Mouse (Mus musculus): Measurements from ENCODE around the gene Glod4.
A peak's percentile ranks its signal among the peaks of the same experiment; 100 is the strongest.

The Glod4 gene

GRCm38 (mm10) chr11:76144386-76144785, 99.1 kb downstream of the Glod4 start:
- DNase-seq: no peak

DNA sequence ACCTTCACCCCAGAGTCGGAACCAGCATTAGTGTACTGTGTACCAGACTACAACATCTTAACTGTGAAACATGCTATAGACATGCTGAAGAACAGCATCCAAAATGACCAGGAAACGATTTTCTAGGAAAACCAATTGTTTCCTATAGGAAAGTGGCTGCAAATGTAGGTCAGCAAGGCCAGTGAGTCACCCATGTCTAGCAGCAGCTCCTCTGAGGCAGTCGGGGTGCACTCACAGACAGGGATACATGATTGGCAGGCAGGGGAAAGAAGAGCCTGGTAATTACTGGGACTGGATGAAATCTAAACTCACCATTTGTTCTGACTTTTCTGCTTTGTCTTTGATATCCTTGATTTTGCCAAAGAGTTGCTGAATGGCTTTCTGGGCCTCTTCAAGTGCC, 105.5 kb downstream of the Glod4 start:
- no peak for DNase-seq

DNA sequence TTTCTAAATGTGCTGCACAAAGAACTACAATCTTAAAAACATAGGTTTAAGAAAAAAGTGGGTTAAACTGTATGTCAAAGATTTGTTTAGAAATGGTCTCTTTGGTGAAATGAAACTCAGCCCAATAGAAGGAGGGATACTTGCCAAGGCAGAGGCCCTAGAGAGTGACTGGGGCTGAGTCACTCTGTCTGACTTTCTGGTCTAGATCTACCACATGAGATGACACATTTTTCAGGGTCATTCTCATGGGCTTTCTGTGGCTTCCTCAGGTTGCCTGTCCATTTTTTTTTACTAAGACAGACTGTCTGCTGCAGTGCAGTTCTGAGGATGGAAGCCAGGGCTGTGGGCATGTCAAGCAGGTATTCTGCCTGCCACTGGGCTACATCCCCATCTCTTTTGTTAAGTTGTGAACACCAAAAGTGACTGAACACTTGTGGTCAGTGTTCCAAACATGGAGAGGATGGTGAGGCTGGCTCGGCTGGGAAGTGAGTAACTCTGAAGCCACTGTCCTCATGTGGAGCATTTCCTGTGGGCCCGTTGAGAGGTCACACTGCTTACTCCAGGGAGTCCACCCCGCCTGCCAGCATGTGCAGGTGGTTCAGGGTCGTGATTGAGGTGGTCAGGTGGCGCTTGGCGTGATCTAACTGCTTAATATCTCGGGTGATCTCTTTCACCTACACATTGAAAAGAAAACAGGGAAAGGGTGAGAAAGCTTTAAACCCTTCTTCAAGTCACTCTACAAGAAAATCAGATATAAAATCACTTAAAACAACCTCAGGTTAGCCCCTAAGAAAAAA, 107.7 kb downstream of the Glod4 start:
- DNase-seq: no peak

GRCm38 (mm10) chr11:76130859-76131258, 112.7 kb downstream of the Glod4 start:
- no peak for DNase-seq

- no peak for DNase-seq
Measured at GRCm38 (mm10) chr11:76125386-76125785, 118.1 kb downstream of the Glod4 start.

- no peak for DNase-seq
Measured at GRCm38 (mm10) chr11:76123517-76123916, 120.0 kb downstream of the Glod4 start.

- no peak for DNase-seq
Measured at GRCm38 (mm10) chr11:76122571-76122970, 121.0 kb downstream of the Glod4 start.

GRCm38 (mm10) chr11:76121086-76121485, 122.4 kb downstream of the Glod4 start:
- DNase-seq: no peak

GRCm38 (mm10) chr11:76120407-76120901, 123.1 kb downstream of the Glod4 start:
- peak; percentile 60 for DNase-seq

DNA sequence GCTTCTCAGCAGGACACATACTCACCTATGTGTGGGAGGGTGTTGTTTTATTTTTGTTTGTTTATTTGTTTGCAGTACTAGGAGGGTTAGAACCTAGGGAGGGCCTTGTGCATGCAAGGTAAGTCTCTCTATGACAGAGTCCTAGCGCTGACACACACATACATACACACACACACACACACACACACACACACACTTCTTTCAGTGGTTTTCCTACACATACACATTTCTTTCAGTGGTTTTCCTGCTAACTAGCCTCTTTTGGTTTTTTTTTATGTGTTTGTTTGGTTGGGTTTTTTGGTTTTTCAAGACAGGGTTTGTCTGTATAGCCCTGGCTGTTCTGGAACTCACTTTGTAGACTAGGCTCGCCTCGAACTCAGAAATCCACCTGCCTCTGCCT, 133.1 kb downstream of the Glod4 start:
- DNase-seq: no peak

DNA sequence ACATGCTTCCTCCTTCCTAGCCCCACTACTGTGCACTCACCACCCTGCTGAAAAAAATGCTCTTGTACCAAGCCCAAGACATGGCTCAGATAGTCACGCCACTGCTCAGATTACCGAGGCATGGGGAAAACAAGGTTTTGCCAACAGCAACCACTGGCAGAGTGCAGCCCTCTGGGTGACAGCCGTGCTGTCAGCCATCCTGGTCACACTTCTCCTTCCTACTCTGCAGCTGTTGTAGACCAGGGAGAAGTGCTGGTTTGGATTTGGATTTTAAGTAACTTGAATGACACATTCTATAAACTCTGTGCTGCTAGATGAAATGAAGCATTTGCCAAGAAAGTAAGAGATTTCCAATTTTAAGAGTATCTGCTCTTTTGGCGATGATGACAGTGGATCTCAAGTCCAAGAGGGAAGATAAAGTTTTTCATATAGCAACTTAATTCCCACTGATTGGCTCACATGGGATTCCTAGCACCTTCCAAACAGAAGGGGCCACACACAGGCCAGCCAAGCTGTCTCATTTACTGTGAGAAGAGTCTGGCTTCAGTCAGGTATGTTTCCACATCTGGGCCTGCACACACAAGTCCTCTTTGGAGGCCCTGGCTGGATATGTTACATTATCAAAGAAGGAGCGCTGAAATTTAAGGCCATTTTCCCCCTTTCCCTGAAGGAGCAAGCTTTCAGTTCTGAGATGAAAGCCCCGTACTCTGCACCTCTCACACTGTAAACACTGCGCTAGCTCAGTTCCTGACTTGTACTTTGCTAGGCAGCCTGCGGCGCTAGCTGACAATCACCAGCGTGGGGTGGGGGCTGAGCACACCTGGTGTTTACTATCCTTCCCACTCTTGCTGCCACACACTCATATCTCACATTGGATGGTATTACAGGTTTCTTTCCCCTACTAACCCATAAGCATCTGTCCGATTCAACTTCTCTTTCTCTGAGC, 136.7 kb downstream of the Glod4 start:
- no peak for DNase-seq

DNA sequence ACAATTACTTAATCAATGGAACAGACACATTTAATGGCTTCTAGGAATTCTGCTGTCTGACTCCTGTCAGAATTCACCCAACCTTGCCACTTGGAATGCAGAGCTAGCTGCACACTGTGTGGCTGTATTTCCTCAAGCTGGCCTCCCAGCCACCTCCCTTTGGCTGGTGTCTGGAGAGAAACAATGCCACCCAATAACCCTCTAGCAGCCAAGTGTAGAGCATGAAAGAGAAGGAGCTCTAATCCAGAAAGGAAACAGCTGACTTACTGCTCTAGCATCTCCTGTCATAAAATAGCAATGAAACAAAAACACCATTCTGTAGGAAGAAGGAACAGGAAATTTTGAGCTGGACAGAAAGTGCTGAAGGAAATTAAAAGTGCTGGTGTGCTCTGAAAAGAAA, 142.4 kb downstream of the Glod4 start:
- no peak for DNase-seq

DNA sequence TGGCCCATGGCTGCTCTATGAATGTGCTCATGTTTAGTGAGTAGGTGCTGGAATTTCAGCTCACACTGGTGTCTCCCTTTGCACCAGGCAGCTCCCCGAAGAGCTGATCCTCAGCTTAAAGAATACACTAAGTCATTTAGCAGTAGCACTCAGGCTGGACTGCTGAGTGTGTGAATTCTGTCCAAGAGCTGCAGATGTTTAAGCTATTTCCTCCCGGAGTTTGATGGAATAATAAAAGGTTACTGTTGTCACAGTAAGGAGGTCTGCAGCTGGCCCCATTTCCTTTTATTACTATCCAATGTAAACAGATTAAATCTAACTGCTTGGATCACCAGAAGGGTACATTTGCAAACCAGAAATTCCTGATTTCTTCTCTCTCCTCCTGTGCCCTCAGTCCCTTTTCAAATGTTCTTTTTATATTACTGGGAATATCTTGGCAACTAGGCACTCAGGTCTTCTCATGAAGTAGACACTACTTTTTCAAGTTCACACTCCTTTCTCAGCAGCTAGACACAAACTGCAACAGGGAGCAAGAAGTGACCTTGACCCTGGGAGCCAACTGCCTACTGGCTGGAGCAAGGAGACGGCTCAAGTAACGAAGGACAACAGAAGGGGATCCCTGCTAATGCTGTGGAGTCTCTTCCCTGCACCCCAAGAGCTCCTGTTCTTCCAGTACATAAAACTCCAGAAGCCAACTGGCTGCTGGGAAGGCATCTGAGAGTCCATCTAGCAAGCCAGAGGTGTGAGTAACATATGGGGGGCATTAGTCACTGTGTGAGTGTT, 144.1 kb downstream of the Glod4 start:
- DNase-seq: no peak

GRCm38 (mm10) chr11:76093610-76094009, 149.9 kb downstream of the Glod4 start:
- no peak for DNase-seq

- no peak for DNase-seq
Measured at GRCm38 (mm10) chr11:76089776-76090175, 153.7 kb downstream of the Glod4 start.

- DNase-seq: no peak
Measured at GRCm38 (mm10) chr11:76088506-76088905, 155.0 kb downstream of the Glod4 start.

- no peak for DNase-seq
Measured at GRCm38 (mm10) chr11:76085898-76086591, 157.5 kb downstream of the Glod4 start.

- DNase-seq: no peak
Measured at GRCm38 (mm10) chr11:76084943-76085342, 158.6 kb downstream of the Glod4 start.

GRCm38 (mm10) chr11:76083941-76084367, 159.6 kb downstream of the Glod4 start:
- DNase-seq: no peak

DNA sequence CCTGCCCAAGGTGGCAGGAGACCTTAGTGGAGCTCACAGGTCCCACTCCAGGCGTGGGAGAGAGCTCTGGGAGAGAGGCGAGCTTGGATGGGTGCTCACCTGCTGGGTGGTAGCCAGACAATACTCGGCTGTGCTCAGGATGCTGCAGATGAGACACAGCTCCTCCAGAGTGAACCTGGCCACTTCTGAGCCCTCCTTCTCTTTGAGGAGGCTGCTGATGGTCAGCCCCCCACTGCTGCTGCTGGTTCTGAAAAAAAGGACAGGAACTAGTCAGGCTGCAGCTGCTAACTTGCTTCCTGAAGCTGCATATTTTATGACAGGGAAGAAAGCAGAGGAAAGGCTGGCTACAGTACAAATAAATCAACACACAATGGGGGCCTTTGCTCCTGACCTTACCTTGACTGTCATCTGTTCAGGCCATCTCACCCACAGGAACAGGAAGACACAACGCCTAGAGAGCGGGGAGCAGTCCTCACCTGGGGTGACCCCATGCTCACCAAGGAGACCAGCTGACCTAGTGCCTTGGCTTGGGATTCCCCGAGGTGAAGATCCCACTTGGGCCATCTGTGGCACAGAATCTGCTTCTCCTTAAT, 162.4 kb downstream of the Glod4 start:
- DNase-seq: no peak

- no peak for DNase-seq
Measured at GRCm38 (mm10) chr11:76080293-76080692, 163.2 kb downstream of the Glod4 start.

DNA sequence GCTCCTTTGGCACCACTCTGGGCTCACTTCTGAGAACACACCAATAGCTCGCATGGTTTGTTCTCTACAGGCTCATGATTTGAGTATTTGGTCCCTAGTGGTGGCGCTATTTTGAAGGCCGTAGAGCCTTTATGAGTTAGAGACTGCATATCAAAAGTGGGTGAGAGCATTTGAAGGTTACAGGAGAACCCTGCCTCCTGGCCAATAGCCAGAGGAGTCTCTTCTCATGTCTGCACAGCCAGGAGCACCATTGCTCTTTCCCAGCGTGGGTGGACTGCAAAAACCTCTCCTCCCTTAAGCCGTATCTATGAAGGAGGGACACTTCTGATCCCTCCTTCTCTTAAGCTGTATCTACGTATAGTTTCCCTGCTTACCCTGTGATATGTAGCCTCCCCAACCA, 166.2 kb downstream of the Glod4 start:
- no peak for DNase-seq
